18 mouse cellular contexts compared by ENCODE assay signal in genomic region chr7:137064255-137064654, GRCm38 (mm10).
"Had no signal": no experiment of that assay in that cellular context is flagged by ENCODE, and none has a peak within 500 bp of the region (broad histone marks: within the 10 kb centered on the region; RNA-seq: fewer than 3 reads in every experiment).

No protein-coding gene starts in this region.

- H3K27me3 ChIP-seq: limb, embryonic 12.5 days; liver, embryonic 13.5 days; lung, embryonic 15.5 days; megakaryocyte, embryonic 14.5 days had no signal

- H3K4me2 ChIP-seq: limb, embryonic 12.5 days; liver, embryonic 13.5 days; lung, embryonic 15.5 days had no signal

- H3K4me1 ChIP-seq: limb, embryonic 12.5 days; liver, embryonic 13.5 days; lung, embryonic 15.5 days; megakaryocyte, embryonic 14.5 days had no signal

- H3K4me3 ChIP-seq: layer of hippocampus, adult 2 months; limb, embryonic 12.5 days; liver, embryonic 13.5 days; lung, embryonic 15.5 days; megakaryocyte, embryonic 14.5 days had no signal

- H3K9me3 ChIP-seq: limb, embryonic 12.5 days; liver, embryonic 13.5 days; lung, embryonic 15.5 days had no signal

- DNase-seq: kidney, adult 8-10 months; kidney, postnatal 25 days; liver; liver, embryonic 13.5 days; liver, postnatal 0 days; lung, postnatal 14 days; retina, postnatal 1 day; right cerebral cortex, postnatal 4 days; spleen, adult 18-20 months; thymus, adult 18-20 months; thymus, postnatal 25 days had no signal

- ATAC-seq: inflammation-experienced regulatory T-cells, adult 6 months; intestine, postnatal 0 days; liver, postnatal 0 days had no signal

- H3K36me3 ChIP-seq: limb, embryonic 12.5 days; liver, embryonic 13.5 days; lung, embryonic 15.5 days had no signal

- H3K9ac ChIP-seq: limb, embryonic 12.5 days; liver, embryonic 13.5 days; liver, postnatal 0 days; lung, embryonic 15.5 days had no signal

- H3K27ac ChIP-seq: layer of hippocampus, adult 2 months; limb, embryonic 12.5 days; liver, embryonic 13.5 days; lung, embryonic 15.5 days; macrophage had no signal
